Mouse (Mus musculus) C3H10T1/2 (cell line): Measurements from ENCODE around the gene Plekhh3. TPM values are rescaled to one million over a fixed set of nuclear protein-coding genes. Genes with fewer than 3 reads are reported as not detected.

Experiments used
- polyA plus RNA-seq, 2 experiments: library from polyadenylated mRNA; unstranded; fragments of >200 nt; fragmentation: generic; extraction: Trizol; gene quantifications; one replicate each; pipeline ENCODE4 v1.2.1; 2012; ENCODE audit warnings: missing spikeins in 2 of 2

Gene Plekhh3
- 10 to 100 TPM; 19.4 to 50.6 TPM for polyA plus RNA-seq

GRCm38 (mm10) chr11:101170811-101171610 is at the start of gene Plekhh3:
TSS of gene Plekhh3 (minus strand) at chr11:101171351.

GRCm38 (mm10) chr11:101174851-101175628 is 3.9 kb upstream of the Plekhh3 start, which contains the start of gene Ccr10:
TSS of gene Ccr10 (minus strand) at chr11:101175443.

GRCm38 (mm10) chr11:101170354-101170810 is 769 bp downstream of the Plekhh3 start, which contains the start of gene Cntnap1:
TSS of gene Cntnap1 (plus strand) at chr11:101170523.

GRCm38 (mm10) chr11:101155728-101156371 is 15.3 kb downstream of the Plekhh3 start, which contains the start of gene Tubg2:
TSS of gene Tubg2 (plus strand) at chr11:101155907.

GRCm38 (mm10) chr11:101119761-101120544 is 51.2 kb downstream of the Plekhh3 start, which contains the start of the genes Retreg3 and Tubg1:
TSS of gene Retreg3 (minus strand) at chr11:101119893.
TSS of gene Tubg1 (plus strand) at chr11:101119938.

Other genes with a start within 250 kb of the Plekhh3 start
- 10 to 100 TPM in 1 of 2 experiments, 1 to 10 TPM in 1; 5.2 to 83.6 TPM for gene Stat3, start 231.8 kb downstream of the Plekhh3 start, polyA plus RNA-seq
- 1,000 to 10,000 TPM in 1 of 2 experiments, 100 to 1,000 TPM in 1; 353 to 1,064 TPM for gene Cavin1, start 200.5 kb downstream of the Plekhh3 start, polyA plus RNA-seq
- 10 to 100 TPM; 22.1 to 58.2 TPM for gene Atp6v0a1, start 161.9 kb downstream of the Plekhh3 start, polyA plus RNA-seq
- gene Naglu, start 101.3 kb downstream of the Plekhh3 start, polyA plus RNA-seq: 10 to 100 TPM; 21.6 to 69.1 TPM
- under 1 TPM; 0.02 to 0.50 TPM for gene Hsd17b1, start 92.9 kb downstream of the Plekhh3 start, polyA plus RNA-seq
- 10 to 100 TPM; 24.7 to 42.6 TPM for gene Coasy, start 88.8 kb downstream of the Plekhh3 start, polyA plus RNA-seq
- gene Mlx, start 84.1 kb downstream of the Plekhh3 start, polyA plus RNA-seq: 10 to 100 TPM; 23.4 to 30.0 TPM
- 10 to 100 TPM; 10.9 to 17.0 TPM for gene Psmc3ip, start 75.9 kb downstream of the Plekhh3 start, polyA plus RNA-seq
- 10 to 100 TPM; 18.5 to 57.2 TPM for gene Retreg3, start 51.5 kb downstream of the Plekhh3 start, polyA plus RNA-seq
- gene Tubg1, start 51.4 kb downstream of the Plekhh3 start, polyA plus RNA-seq: 100 to 1,000 TPM in 1 of 2 experiments, 10 to 100 TPM in 1; 79.8 to 132 TPM
- under 1 TPM; 0.08 to 0.42 TPM for gene Tubg2, start 15.4 kb downstream of the Plekhh3 start, polyA plus RNA-seq
- gene Cntnap1, start 828 bp downstream of the Plekhh3 start, polyA plus RNA-seq: 1 to 10 TPM in 1 of 2 experiments, under 1 TPM in 1; 0.25 to 4.2 TPM
- 1 to 10 TPM in 1 of 2 experiments, under 1 TPM in 1; 0.15 to 1.9 TPM for gene Ccr10, start 4.1 kb upstream of the Plekhh3 start, polyA plus RNA-seq
- 10 to 100 TPM in 1 of 2 experiments, 1 to 10 TPM in 1; 2.5 to 59.5 TPM for gene Ezh1, start 55.1 kb upstream of the Plekhh3 start, polyA plus RNA-seq
- gene Ramp2, start 74.7 kb upstream of the Plekhh3 start, polyA plus RNA-seq: 10 to 100 TPM in 1 of 2 experiments, under 1 TPM in 1; 0.06 to 11.4 TPM
- gene Vps25, start 82.4 kb upstream of the Plekhh3 start, polyA plus RNA-seq: 100 to 1,000 TPM; 160 to 255 TPM
- gene Wnk4, start 89.2 kb upstream of the Plekhh3 start, polyA plus RNA-seq: 10 to 100 TPM in 1 of 2 experiments, under 1 TPM in 1; 0.75 to 15.8 TPM
- gene Cntd1, start 107.7 kb upstream of the Plekhh3 start, polyA plus RNA-seq: under 1 TPM in 1 of 2 experiments, not detected in 1; 0.31 TPM
- 100 to 1,000 TPM; 129 to 135 TPM for gene Coa3, start 107.8 kb upstream of the Plekhh3 start, polyA plus RNA-seq
- gene Becn1, start 130.9 kb upstream of the Plekhh3 start, polyA plus RNA-seq: 100 to 1,000 TPM in 1 of 2 experiments, 10 to 100 TPM in 1; 26.7 to 146 TPM
- 10 to 100 TPM; 40.8 to 46.7 TPM for gene Psme3, start 144.9 kb upstream of the Plekhh3 start, polyA plus RNA-seq
- 1 to 10 TPM in 1 of 2 experiments, under 1 TPM in 1; 0.28 to 2.7 TPM for gene Aoc2, start 153.7 kb upstream of the Plekhh3 start, polyA plus RNA-seq
- 10 to 100 TPM in 1 of 2 experiments, under 1 TPM in 1; 0.39 to 37.3 TPM for gene Aoc3, start 159.3 kb upstream of the Plekhh3 start, polyA plus RNA-seq
- gene G6pc, start 196.2 kb upstream of the Plekhh3 start, polyA plus RNA-seq: not detected
- 100 to 1,000 TPM in 1 of 2 experiments, 10 to 100 TPM in 1; 55.6 to 118 TPM for gene Aarsd1, start 246.3 kb upstream of the Plekhh3 start, polyA plus RNA-seq